Mouse (Mus musculus) B cell, adult 2 months (primary cell): ENCODE data around the gene Plxnc1.
A peak's percentile ranks its signal among the peaks of the same experiment; 100 is the strongest.

Source experiments
- DNase-seq, 2 experiments: peaks; one replicate each; pipeline ENCODE4 v3.0.0; 2022

Gene Plxnc1

DNA sequence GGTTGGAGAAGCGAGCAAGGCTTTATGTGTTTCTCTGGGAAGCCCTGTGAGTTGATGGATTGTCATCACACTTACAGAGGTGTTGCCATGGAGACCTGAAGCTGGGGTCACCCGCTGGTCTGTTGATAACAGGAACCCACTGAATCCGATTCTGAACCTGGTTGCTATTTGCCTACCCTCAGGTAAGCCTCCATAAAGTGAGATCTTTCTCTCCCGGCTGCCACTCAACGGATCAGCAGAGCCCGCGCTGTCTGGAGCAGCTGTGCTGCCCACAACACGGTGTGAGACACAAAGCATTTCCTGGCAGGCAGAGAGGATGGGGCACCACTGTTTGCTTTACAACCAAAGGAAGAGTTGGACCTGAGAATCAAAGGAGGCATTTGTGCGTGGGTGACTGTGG, 79.4 kb downstream of the Plxnc1 start:
- no peak for DNase-seq

DNA sequence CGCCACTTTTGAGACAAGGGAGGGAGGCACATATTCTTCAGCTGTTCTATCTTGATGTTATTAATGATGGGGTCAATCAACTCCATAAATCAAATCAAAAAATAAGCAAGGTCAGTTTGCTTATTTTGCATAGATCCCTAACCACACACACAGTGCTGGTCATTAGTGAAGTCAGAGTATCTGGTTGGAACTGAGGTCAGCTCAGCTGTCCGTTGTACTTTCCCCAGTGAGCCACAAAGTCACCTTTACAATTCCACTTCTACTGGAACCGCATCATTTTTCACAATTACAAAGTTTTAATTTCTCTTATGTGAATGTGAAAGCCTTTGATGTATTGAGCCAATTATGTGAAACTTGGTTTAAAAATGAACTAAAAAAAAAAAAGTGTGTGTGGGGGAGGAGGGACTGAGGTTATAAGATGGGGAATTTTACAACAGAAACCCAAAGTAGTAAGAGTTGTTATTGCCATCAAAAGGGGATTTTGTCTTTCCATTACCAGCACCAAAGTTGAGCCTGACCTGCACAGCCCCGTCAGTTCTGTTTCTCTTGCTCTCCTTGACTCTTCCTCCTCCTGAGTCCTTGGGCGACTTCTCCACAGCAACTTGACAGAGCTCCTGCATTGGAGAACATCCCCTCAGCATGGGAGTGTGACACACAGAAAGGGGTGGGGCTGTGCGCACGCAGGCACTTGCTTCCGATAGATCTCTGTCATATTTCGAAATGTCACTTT, 80.3 kb downstream of the Plxnc1 start:
- no peak for DNase-seq

DNA sequence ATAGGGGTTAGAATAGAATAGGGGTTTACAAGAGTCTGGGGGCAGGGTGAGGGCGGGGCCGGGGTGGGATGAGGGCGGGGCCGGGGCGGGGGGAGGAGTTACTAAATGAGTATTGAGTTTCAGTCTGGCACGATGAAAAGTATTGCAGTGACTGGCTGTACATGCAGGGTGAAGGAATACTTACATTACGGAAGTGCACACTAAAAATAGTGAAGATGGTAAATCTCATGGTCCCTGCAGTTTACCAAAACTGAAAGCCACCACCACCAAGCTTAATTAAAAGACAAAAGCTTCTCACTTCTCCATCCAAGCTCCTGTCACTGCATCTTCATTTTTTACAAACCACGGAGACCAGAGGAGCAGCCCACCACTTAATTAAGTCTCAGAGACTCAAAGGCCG, 81.4 kb downstream of the Plxnc1 start:
- no peak for DNase-seq

DNA sequence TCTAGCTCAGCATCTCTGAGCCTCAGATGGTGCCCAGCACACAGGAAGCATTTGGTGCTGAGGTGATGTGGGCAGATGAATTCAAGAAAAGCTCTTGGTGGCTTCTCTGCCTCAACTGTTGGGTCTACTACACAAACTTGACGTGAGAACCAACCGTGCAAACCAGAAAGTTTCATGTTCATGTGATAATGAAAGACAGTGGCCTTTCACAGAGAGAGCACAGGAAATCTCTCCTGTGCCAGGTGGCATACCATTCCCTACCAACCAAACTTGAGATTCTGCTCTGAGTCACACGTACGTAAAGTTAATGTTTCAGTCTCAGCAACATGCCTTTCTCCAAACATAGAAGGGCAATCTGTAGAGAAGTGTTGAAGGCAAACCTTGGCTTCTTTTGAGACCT, 83.8 kb downstream of the Plxnc1 start:
- no peak for DNase-seq

DNA sequence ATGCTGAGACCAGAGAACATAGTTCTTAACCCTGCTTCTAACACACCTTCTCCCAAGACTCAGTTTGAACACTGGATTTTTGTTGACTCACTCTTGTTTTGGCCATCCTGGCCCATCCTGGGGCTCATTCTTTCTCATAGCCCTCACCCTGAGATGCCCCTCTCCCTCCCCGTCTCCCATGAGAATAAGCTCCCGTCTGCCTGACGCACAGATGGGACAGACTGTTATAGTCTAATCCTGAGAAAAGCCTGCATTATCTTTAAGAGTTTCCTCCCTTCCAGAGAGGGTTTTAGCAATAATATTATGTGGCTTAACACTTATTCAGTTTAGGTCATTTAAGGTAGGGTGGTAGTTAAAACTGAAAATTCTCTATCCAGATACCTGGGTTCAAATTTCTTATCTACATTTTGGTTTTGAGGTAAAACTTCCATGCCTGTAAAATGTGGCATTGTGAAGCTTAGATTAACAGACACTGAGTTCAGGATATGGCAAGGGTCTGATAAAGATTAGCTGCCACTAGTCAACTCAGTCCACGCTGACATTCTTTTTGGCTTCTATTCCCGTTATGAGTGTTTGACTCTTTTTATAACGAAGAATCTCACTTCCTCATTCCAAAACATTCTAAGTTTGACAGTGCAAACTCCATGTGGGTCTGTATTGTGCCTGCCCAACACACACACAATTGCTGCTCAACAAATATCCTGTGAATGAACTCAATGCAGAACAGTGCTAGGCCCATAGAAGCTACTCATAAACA, 86.2 kb downstream of the Plxnc1 start:
- peak in 1 of 2 experiments; percentile 15 for DNase-seq

DNA sequence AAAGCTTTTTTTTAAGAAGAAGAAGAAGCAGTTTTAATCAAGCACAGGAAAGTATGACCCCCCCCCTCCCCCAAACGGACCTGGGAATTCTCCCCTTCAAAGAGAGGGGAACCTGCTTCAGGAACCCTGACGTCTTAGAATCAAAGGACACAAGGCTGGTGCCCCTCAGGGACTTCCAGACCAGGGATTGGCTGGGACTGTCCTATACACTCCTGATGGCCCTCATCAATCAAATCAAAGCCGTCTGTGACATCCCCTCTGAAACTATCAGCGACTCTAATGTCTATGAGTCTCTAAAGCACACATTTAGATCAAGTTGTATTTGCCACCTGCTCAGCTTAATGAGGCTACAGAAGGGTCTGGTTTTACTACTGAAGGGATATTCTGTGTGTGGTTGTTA, 94.1 kb downstream of the Plxnc1 start:
- no peak for DNase-seq

DNA sequence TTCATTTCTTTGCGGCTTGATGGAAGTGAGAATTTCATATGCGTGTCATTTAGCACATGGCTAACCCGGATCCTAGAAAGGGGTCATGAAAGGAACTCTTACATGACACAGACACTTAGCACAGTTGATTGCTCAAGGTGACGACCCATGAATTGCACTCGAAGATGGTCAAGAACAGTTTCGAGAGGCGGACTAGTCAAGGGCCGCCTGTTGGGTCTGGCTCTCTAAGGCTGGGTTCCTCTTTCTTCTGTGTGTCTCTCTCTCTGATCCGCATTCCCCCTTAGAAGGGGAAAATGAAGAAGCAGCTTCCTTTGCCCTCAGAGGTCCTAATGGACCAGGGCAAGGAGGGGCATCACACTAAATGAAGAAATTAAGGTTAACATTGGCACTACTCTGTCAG, 94.7 kb downstream of the Plxnc1 start:
- no peak for DNase-seq

DNA sequence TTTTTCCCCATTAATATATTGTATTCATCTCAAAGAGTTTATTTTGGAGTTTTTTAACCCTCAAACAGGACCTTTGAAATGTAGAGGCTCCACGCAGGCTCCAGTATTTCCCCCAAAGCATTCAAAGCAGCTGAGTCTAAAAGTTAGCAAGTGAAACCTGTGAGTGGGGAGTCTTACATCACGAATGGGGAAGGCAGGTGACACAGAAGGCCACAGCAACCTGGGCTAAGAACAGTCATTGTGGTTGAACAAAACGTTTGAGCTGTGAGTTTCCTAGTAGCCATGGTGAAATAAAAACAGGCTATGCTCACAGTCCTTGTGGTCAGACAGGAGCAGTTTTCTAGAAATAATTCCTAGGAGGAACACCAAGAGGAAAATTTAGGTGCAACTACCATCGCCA, 95.3 kb downstream of the Plxnc1 start:
- no peak for DNase-seq

DNA sequence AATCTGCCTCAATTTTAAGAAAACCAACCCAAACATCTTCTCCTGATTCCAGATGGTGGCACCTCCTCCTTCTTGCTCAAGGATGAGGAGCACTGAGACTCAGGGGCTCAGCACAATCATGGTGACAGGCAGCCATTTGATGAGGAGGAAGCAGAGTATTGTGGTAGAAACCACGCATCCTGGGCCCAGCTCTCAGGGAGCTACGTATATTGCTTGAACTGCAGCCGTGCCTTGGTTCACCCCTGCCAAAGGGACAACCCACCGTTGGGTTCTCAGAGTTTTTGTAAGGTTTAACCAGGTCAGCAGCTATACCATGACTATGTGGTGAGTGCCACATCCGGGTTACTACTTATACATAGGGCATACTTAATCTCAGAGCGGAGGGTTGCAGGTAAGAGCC, 96.3 kb downstream of the Plxnc1 start:
- DNase-seq, result no peak

DNA sequence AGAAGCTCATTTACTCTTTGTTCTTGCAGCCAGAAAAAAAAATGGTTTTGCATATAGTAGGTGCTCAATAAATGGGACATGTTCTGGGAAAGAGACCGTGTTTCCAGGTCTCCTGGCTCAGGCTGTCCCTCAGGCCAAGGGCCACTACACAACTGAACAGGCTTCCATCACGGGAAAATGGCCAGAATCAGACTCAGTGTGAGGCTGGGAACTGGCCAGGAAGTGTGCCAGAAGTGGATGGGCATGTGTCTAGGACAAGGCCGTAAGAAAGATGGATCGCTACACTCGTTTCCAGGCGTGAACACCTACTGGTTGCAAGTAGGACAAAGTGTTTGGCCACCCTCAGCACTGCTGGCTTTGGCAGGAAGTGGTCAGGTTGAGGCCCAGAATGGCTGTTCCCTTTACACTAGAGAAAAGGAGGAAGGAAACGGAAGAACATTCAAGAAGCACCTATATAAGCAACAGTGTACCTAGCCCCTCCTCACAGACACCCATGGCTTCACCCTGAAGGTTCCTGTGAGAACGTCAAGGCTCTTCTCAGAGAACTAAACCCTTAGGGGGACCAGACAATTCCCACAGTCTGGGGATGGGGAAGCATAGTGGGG, 98.0 kb downstream of the Plxnc1 start:
- peak; percentile 40 to 44 for DNase-seq

DNA sequence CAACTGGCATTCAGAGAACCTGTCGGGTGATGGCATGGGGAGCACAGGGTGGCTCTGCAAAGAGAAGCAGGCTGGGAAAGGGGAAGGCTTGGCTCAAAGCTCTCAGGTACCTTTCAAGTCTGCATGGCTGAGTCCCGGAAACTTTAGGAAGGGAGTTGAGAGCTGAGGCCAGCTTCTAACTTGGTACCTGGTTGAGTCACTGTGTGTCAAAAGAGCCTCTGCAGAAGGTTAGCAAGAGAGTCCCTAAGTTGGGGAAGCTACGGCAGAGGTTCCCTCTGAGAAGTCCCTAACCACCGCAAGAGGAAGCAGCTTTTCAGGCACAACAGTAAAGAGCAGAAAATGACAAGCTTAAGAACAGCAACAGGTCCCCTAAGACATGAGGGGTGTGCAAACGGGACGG, 99.9 kb downstream of the Plxnc1 start:
- peak; percentile 44 to 45 for DNase-seq

DNA sequence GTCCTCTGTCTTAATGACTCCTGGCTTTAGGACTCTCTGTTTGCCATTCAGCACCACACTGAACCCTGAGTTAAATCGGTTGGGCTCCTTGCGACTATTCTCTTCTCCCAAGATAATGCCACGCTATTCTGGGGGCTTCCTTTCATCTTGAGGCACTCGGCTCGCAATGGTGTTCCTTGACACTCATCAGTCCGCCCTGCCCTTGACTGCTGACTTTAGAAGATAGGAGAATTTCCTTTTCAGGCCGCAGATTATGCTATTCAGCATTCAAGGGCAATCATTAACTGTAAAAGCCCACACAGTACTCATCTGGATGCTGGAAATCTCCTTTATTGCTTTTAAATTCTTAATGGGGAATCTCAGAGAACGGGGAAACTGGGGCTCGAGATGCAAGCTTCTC, 108.8 kb downstream of the Plxnc1 start:
- DNase-seq, result no peak

DNA sequence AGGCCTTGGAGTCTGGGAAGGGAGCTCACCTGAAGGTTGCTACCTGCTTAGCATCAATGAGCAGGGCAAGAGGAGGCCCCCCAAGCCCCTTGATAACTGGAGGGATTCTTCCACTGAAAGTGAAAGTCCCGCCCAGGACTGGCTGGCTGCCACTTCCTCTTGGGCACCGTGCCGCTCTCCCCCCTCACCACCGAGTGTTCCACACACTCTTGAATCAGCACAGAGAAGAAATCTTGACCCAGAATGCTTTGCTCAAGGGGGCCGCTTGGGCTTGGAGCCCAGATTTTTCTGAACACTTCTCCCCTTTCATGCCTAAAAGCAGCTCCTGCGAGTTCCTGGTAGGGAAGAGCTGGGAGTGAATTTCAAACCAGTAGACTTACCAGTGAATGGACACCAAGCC, 115.2 kb downstream of the Plxnc1 start:
- DNase-seq, result peak; percentile 88 to 90

DNA sequence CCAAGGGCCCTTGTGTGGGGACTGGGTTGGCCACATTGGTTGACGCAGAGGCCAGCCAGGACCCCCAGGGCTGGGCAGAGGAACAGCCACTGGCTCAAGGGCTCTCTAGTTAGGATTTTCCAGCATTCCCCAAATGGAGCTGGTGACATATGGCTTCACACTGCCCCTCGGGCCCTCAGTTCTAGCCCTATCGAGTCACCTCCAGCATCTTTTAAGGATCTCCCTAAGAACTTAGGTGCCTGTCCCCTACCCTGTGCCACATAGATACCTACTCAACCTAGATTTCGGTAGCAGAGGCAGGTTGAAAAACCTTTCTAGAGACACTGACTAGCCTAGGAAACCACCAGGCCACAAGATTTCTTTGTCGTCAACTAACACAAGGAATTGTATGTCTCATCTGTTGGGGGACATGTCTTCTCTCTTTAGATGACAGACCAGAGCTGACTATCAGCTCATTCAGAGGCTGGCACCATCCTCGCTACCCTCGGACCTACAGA, 115.9 kb downstream of the Plxnc1 start:
- no peak for DNase-seq

DNA sequence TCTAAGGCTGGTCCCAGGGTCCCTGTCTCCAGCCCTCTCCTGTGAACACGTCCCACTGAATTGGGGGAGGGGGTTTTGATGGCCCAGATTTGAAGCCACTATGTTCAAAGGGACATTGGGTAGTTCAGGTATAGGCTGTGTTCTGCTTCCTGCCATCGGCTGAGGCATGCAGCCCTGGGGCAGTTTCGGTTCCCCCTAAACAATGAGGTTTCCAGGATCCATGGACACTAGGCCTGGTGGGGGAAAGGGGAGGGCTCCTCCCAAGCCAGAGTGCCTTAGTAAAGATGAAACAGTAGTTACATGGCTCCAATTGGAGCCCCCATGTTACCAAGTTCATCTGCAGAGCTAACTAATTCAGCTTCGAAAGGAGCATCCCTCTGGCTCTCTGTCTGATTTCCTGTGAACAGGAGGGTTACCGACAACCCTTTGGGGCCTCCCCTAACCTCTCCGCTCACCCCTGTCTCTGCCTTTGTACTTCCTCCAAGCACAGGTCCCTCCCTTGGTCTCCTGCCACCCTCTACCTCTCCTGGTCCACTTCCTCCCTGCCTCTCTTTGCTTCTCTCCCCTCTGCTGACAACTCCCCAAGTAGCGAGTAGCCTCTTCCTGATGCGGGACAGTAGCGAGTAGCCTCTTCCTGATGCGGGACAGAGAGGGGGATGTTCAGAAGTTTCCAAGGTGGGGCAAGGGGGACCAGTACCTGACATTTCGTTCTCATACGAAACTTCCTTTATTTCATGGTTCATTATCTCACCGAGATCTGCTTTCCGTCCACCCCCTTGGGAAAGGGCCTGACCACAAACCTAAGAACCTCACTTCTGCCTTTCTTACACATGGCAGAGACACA, 116.5 kb downstream of the Plxnc1 start:
- DNase-seq, result peak; percentile 87 to 90

DNA sequence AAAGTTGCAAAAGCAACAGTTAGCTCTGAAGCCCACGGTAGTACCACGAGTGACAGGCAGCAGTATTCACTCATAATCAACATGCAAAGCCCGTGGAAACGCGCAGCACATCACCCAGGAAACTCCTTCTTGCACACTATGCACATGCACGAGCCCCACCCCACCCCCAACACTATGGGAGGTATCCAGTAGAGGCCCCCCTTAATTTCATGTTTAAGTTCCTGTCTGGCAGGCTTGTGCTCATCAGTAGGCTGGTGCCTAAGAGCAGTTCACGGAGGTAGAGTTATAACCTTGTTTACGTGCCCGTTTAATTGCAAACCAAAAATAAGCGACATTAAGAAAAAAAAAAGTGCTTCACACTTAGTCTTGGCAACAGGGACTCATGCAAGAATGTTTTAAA, 117.3 kb downstream of the Plxnc1 start:
- peak; percentile 42 to 45 for DNase-seq

DNA sequence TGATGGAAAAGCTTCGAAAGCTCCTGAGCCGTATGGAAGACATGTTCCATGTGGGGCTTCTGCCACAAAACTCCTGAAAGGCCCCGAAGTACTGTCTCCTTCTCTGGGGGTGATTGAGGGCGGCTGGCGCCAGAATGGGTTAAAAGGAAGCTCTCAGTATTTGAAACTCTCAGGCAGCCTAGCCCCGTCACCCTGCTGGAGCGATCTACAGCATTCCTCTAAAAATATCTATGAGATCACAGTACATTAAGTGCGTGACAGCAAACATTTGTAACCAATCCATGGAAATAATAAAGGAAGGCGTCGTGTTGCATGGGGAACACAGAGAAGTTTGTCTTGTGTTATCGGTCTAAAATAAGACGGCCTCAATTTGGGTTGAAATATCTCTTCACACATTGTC, 118.2 kb downstream of the Plxnc1 start:
- no peak for DNase-seq

DNA sequence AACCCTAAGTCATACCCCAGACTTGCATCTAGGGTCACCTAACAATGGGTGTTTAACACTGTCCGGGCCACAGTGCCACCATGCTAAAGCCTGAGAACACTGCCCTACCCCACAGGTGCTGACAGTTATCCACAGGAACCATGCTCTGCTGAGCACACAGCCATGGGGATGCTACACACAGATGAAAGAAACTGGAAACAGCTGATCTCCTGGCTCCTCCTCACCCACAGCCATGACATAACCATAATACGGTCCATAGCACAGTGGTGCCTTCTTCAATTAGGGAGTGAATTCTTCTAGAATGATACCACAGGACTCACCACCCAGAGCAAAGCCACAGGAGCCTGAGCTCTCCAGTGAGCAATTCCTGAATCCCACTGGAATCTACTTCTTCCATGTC, 118.7 kb downstream of the Plxnc1 start:
- DNase-seq, result peak; percentile 61 to 72

DNA sequence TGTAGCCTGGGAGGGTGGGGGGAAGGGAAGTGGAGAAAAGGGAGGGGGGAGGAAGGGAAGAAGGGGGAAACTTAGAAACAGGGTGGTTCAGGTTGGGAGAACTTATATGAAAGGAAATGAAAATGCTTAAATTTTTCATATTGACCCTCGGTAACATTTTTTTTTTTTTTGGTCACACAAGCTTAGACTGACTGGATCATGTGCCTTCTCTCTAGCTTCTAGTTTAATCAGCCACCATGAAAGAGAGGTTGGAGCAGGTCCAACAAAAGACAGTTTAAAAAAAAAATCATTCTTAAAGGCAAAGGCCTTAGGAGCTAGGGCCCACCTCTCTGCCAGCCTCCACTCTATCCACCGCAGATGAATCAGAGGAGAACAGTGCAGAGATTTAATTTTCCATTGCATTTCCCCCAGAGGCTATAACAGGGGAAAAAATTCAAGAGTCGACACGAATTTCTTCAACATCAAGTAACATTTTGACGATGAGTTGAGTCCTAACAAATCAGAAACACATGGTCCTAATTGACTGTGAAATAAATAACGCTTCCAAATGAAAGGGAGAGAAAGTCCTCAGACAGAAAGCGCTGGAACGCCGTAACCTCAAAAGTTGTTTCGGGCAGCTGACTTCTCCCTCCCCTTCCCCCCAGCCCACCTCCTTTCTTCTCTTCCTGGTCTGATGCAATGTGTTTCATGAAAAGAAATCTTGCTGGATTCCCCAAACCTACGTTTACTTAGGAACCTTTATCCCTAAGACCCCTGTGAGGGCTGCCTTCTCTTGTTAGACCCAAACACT, 120.5 kb downstream of the Plxnc1 start:
- no peak for DNase-seq

DNA sequence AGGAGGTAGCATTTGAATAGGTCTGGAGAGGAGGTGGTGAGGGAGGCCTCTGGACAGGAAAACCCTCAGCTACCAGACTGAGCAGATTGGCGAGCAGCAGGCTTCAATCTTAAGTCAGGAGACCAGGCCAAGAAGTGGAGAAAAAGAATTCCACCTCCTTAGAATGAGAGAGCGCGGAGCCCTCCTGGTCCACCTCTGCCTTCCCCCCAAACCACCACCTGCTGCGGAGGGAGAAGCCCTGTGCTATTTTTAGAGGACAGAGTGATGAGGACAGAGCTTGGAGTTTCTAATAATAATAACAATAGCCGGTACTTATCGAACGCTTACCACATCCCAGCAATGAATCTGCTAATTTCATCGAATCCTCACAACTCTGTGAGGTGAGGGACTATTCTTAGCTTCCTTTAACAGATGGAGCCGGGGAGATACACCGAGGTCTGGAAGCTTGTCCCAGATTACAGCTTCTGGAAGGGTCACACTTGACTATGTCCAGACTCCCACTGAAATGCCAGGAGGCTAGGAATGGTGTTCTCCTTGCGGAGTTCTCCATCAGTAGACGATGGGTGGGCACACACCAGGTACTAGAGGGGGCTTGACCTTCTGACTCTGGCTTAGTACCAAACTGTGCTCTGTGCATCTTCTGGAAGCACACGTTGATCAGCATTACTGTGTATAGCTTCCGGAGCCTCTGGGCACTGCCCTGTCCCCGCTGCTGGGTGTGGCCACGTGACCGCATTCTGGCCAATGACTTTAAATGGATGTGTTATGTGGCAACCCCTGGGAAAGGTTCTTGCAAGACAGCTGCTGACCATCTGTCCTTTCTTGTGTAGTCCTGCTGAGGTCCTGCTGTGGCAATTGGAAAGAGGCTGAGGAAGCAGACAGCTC, 125.6 kb downstream of the Plxnc1 start:
- no peak for DNase-seq

DNA sequence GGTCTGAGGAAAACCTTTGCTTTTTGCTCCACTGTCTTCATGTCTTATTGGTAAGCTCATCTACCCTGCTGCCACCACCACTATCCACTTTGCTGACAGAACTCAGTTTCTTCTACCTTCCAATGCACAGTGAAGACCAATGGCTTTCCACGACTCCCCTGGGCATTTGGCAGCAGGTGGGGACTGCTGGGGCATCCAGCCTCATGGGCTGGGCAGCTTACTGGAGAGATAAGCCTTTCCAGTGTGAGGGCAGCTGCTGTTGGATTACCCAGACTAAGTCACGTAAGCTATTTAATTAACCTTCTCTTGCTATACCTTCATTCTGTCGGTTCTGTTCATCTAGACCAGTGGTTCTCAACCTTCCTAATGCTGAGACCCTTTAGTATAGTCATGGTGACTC, 126.5 kb downstream of the Plxnc1 start:
- no peak for DNase-seq
